Mouse (Mus musculus): Measurements from ENCODE around the gene Rab29.

DNA sequence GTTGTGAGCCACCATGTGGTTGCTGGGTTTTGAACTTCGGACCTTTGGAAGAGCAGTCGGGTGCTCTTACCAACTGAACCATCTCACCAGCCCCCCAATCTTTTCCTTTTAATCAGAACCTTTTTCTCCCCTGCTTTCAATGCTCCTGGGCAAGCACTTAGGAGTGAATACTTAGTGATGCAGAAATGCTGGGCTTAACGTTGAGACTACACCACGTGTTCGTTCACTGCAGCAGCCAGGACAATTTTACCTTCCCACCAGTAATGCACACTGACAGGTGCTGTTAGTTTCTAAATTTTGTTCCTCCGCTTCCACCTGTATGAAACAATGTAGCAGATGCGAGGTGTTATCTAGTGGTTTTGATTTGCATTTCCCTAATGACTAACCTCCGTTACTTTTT is 44.7 kb upstream of the Rab29 start:
- TF ChIP-seq CTCF (conservative IDR thresholded peaks at IDR 0.05; ENCODE audit: insufficient read depth, insufficient read length, low read depth, low read length) = no peak
- TF ChIP-seq POLR2A (IDR thresholded peaks at IDR 0.05; ENCODE audit: low read depth, low read length) = no peak
